Mouse (Mus musculus) limb, embryonic 11.5 days (tissue): ENCODE measurements around the gene Fam173a. TPM values are rescaled to one million over a fixed set of nuclear protein-coding genes. Genes with fewer than 3 reads are reported as not detected.

Source experiments
- ATAC-seq: fragments of 200-750 bp; cut with Nextera tagmentation; 2 replicates; pipeline ENCODE4 v1.8.0; 2017; ENCODE audit warnings: low read depth; ENCODE audit not compliant: insufficient number of reproducible peaks, low FRiP score, low TSS enrichment
- DNase-seq: peaks from one replicate; pipeline ENCODE4 v3.0.0-alpha.2; 2015; ENCODE audit warnings: low spot score
- H3K27ac ChIP-seq: fragments of 300-500 bp; sonication (generic); replicated peaks from 2 replicates; pipeline ENCODE4 v1.5.1; 2014; ENCODE audit warnings: low read depth, mild to moderate bottlenecking, low read length
- H3K27me3 ChIP-seq: fragments of 300-500 bp; sonication (generic); 2 replicates; pipeline ENCODE4 v1.6.1; 2014; ENCODE audit warnings: mild to moderate bottlenecking, low read length, mixed read lengths; ENCODE audit not compliant: control insufficient read depth, insufficient read depth
- H3K36me3 ChIP-seq: fragments of 300-500 bp; sonication (generic); 2 replicates; pipeline ENCODE4 v1.6.1; 2014; ENCODE audit warnings: mild to moderate bottlenecking, low read length, moderate library complexity, mixed read lengths; ENCODE audit not compliant: control insufficient read depth, insufficient read depth
- H3K4me1 ChIP-seq: fragments of 300-500 bp; sonication (generic); 2 replicates; pipeline ENCODE4 v1.6.1; 2014; ENCODE audit warnings: low read length, mixed read lengths; ENCODE audit not compliant: control insufficient read depth, insufficient read depth
- H3K4me2 ChIP-seq: fragments of 300-500 bp; sonication (generic); 2 replicates; pipeline ENCODE4 v1.6.1; 2014; ENCODE audit warnings: low read depth, mild to moderate bottlenecking, moderate library complexity; ENCODE audit not compliant: severe bottlenecking
- H3K4me3 ChIP-seq: fragments of 300-500 bp; sonication (generic); 2 replicates; pipeline ENCODE4 v1.5.1; 2014; ENCODE audit warnings: low read depth, low read length
- H3K9ac ChIP-seq: fragments of 300-500 bp; sonication (generic); 2 replicates; pipeline ENCODE4 v1.6.1; 2014; ENCODE audit warnings: mild to moderate bottlenecking, low read length
- H3K9me3 ChIP-seq: fragments of 300-500 bp; sonication (generic); 2 replicates; pipeline ENCODE4 v1.6.1; 2016; ENCODE audit warnings: low read length; ENCODE audit not compliant: control insufficient read depth
- WGBS: fragments of 180-500 bp; shearing (Covaris S2); extraction: QIAGEN DNeasy Blood & Tissue Kit; methylation state at CpG from one replicate; pipeline ENCODE4 v1.1.7; 2014; 5-methylcytosine and 5-hydroxymethylcytosine counted together
- polyA plus RNA-seq: library from polyadenylated mRNA; unstranded; fragments of >200 nt; fragmentation: Nextera tagmentation; extraction: Ambion mirVana; gene quantifications from 2 replicates; pipeline ENCODE4 v1.2.1, GENCODE M21; 2014

Fam173a gene
- polyA plus RNA-seq, 1 experiment from 2014 or later, result 53.4 TPM

GRCm38 (mm10) chr17:25825984-25826570, 33.4 kb upstream of the Fam173a start:
- Histone ChIP-seq H3K4me1 (peaks cover 23% of the 10 kb centered on the region), H3K27me3 (no peaks in the 10 kb centered on the region), H3K9me3 (no peaks in the 10 kb centered on the region), H3K27ac (no peak overlapping the region), H3K9ac (no peak overlapping the region), H3K36me3 (peaks cover 13% of the 10 kb centered on the region), H3K4me2 (no peak overlapping the region), H3K4me3 (no peak overlapping the region)
- DNase-seq (no peak), ATAC-seq (no peak)
- 93% methylated on average over 27 of the region's 27 CpGs for WGBS

- peaks cover 23% of the 10 kb centered on the region for H3K4me1 ChIP-seq
- ATAC-seq (no peak), DNase-seq (no peak)
- H3K27ac ChIP-seq, result no peak overlapping the region
- H3K9me3 ChIP-seq, result no peaks in the 10 kb centered on the region
- H3K27me3 ChIP-seq, result peaks cover 5% of the 10 kb centered on the region
- no peak overlapping the region for H3K4me3 ChIP-seq
- no peak overlapping the region for H3K9ac ChIP-seq
- H3K36me3 ChIP-seq, result peaks cover 5% of the 10 kb centered on the region; the same call in 1 of the 2 replicates
- 88% methylated on average over 6 of the region's 6 CpGs for WGBS
- H3K4me2 ChIP-seq, result no peak overlapping the region
Measured at GRCm38 (mm10) chr17:25825311-25825710, 32.6 kb upstream of the Fam173a start.

GRCm38 (mm10) chr17:25824362-25825142, 31.9 kb upstream of the Fam173a start:
- Histone ChIP-seq H3K9ac (0 out of 2 replicates have a peak overlapping the region, but pooled peaks have one; percentile 5), H3K4me2 (peak overlapping the region; percentile 96; the same call in 1 of the 2 replicates), H3K4me1 (peaks cover 18% of the 10 kb centered on the region), H3K27ac (no peak overlapping the region), H3K36me3 (peaks cover 4% of the 10 kb centered on the region; the same call in 1 of the 2 replicates), H3K4me3 (peak overlapping the region; percentile 54), H3K27me3 (peaks cover 13% of the 10 kb centered on the region), H3K9me3 (no peaks in the 10 kb centered on the region)
- DNase-seq, result no peak
- WGBS, result 72% methylated on average over 17 of the region's 17 CpGs
- ATAC-seq, result no peak

- WGBS, result under 1% methylated on average over 18 of the region's 18 CpGs
- H3K4me3 ChIP-seq, result peak within 1 kb of the TSS; percentile 54
- H3K9me3 ChIP-seq, result no peaks in the 10 kb centered on the region
- H3K36me3 ChIP-seq, result peaks cover 4% of the 10 kb centered on the region; the same call in 1 of the 2 replicates
- H3K4me2 ChIP-seq, result peak within 1 kb of the TSS; percentile 96
- peaks cover 15% of the 10 kb centered on the region for H3K4me1 ChIP-seq
- H3K9ac ChIP-seq, result peak within 1 kb of the TSS; percentile 64; the same call in 1 of the 2 replicates
- DNase-seq (peak; percentile 80), ATAC-seq (peak; percentile 33; the same call in 1 of the 2 replicates)
- no peak within 1 kb of the TSS for H3K27ac ChIP-seq
- H3K27me3 ChIP-seq, result peaks cover 24% of the 10 kb centered on the region
Measured at GRCm38 (mm10) chr17:25823452-25823851, 30.8 kb upstream of the Fam173a start, which contains the start of gene Wdr24. Gene Wdr24, plus strand, starts transcription at chr17:25823627.

- Histone ChIP-seq H3K4me2 (peak overlapping the region; percentile 20), H3K4me1 (peaks cover 3% of the 10 kb centered on the region; the same call in 1 of the 2 replicates), H3K9me3 (no peaks in the 10 kb centered on the region), H3K36me3 (no peaks in the 10 kb centered on the region), H3K27ac (no peak overlapping the region), H3K27me3 (peaks cover 40% of the 10 kb centered on the region), H3K9ac (no peak overlapping the region), H3K4me3 (0 out of 2 replicates have a peak overlapping the region, but pooled peaks have one; percentile 6)
- DNase-seq (no peak), ATAC-seq (no peak)
- WGBS, result 5% methylated on average over 46 of the region's 46 CpGs
Measured at GRCm38 (mm10) chr17:25818851-25819780, 26.4 kb upstream of the Fam173a start.

- no peaks in the 10 kb centered on the region for H3K4me1 ChIP-seq
- no peaks in the 10 kb centered on the region for H3K36me3 ChIP-seq
- H3K4me3 ChIP-seq, result no peak overlapping the region
- no peak overlapping the region for H3K9ac ChIP-seq
- WGBS, result 76% methylated on average over 11 of the region's 11 CpGs
- H3K4me2 ChIP-seq, result no peak overlapping the region
- ATAC-seq (no peak), DNase-seq (no peak)
- H3K27ac ChIP-seq, result no peak overlapping the region
- H3K9me3 ChIP-seq, result no peaks in the 10 kb centered on the region
- peaks cover 42% of the 10 kb centered on the region for H3K27me3 ChIP-seq
Measured at GRCm38 (mm10) chr17:25817662-25818061, 25.0 kb upstream of the Fam173a start.

GRCm38 (mm10) chr17:25813471-25813870, 20.8 kb upstream of the Fam173a start:
- peaks cover 45% of the 10 kb centered on the region for H3K27me3 ChIP-seq
- 0 out of 2 replicates have a peak, but pooled peaks cover 2% of the 10 kb centered on the region for H3K4me1 ChIP-seq
- no peaks in the 10 kb centered on the region for H3K9me3 ChIP-seq
- DNase-seq (peak; percentile 97), ATAC-seq (no peak)
- no peak overlapping the region for H3K27ac ChIP-seq
- no peaks in the 10 kb centered on the region for H3K36me3 ChIP-seq
- H3K9ac ChIP-seq, result no peak overlapping the region
- 4% methylated on average over 20 of the region's 20 CpGs for WGBS
- H3K4me2 ChIP-seq, result no peak overlapping the region
- no peak overlapping the region for H3K4me3 ChIP-seq

- Histone ChIP-seq H3K4me1 (0 out of 2 replicates have a peak, but pooled peaks cover 2% of the 10 kb centered on the region), H3K9ac (no peak overlapping the region), H3K9me3 (no peaks in the 10 kb centered on the region), H3K36me3 (no peaks in the 10 kb centered on the region), H3K27ac (no peak overlapping the region), H3K4me3 (no peak overlapping the region), H3K4me2 (no peak overlapping the region), H3K27me3 (peaks cover 36% of the 10 kb centered on the region)
- no peak for ATAC-seq
- 76% methylated on average over 4 of the region's 4 CpGs for WGBS
- no peak for DNase-seq
Measured at GRCm38 (mm10) chr17:25810890-25811289, 18.2 kb upstream of the Fam173a start.
